Mouse (Mus musculus): ENCODE measurements around the gene Gm21828. TPM values are rescaled to one million over a fixed set of nuclear protein-coding genes. Genes with fewer than 3 reads are reported as not detected.
"Not testable (repeated sequence)": the region's sequence is repeated elsewhere in the genome, so short reads cannot be mapped to it uniquely, and the experiment has no call there.

Gm21828 gene
- polyA plus RNA-seq (2017; shearing (Covaris generic)), result not detected

GRCm38 (mm10) chrY:13223828-13224227 lies at the start of gene Gm21828:
Gene Gm21828, minus strand, starts transcription at chrY:13223928.
- not testable (repeated sequence) for ATAC-seq

- not testable (repeated sequence) for ATAC-seq
Observed at GRCm38 (mm10) chrY:13252091-13252490, 28.4 kb upstream of the Gm21828 start, which contains the start of the genes Gm21440 and Gm21454. Gene Gm21440, plus strand, starts transcription at chrY:13252391. Gene Gm21454, plus strand, starts transcription at chrY:13252442.

Other genes starting within 250 kb of the Gm21828 start
- gene Gm20807, start 181.0 kb downstream of the Gm21828 start, polyA plus RNA-seq (2017; shearing (Covaris generic)), result not detected
- not detected for gene Gm21891, start 90.4 kb downstream of the Gm21828 start, polyA plus RNA-seq (2017; shearing (Covaris generic))
- gene Gm21425, start 62.0 kb downstream of the Gm21828 start, polyA plus RNA-seq (2017; shearing (Covaris generic)), result not detected
- gene Gm21440, start 28.5 kb upstream of the Gm21828 start, polyA plus RNA-seq (2017; shearing (Covaris generic)), result not detected
- gene Gm21454, start 28.5 kb upstream of the Gm21828 start, polyA plus RNA-seq (2017; shearing (Covaris generic)), result not detected
- gene Gm21725, start 125.1 kb upstream of the Gm21828 start, polyA plus RNA-seq (2017; shearing (Covaris generic)), result not detected
- not detected for gene Gm21866, start 241.7 kb upstream of the Gm21828 start, polyA plus RNA-seq (2017; shearing (Covaris generic))